Mouse (Mus musculus) liver, postnatal 0 days (tissue): Measurements from ENCODE around the gene Shroom4. TPM values are rescaled to one million over a fixed set of nuclear protein-coding genes. Genes with fewer than 3 reads are reported as not detected.
A peak's percentile ranks its signal among the peaks of the same experiment; 100 is the strongest.
"Not testable (repeated sequence)": the region's sequence is repeated elsewhere in the genome, so short reads cannot be mapped to it uniquely, and the experiment has no call there.

Source experiments
- ATAC-seq: fragments of 200-750 bp; cut with Nextera tagmentation; 2 replicates; pipeline ENCODE4 v1.8.0; 2017; ENCODE audit warnings: mild to moderate bottlenecking, moderate library complexity
- DNase-seq: peaks from one replicate; pipeline ENCODE4 v3.0.0-alpha.2; 2016
- H3K27ac ChIP-seq: fragments of 300-500 bp; sonication (generic); 2 replicates; pipeline ENCODE4 v1.5.1; 2014; ENCODE audit warnings: antibody characterized with exemption, moderate library complexity, mild to moderate bottlenecking, low read depth
- H3K27me3 ChIP-seq: fragments of 300-500 bp; sonication (generic); 2 replicates; pipeline ENCODE4 v1.6.1; 2014; ENCODE audit warnings: low read length, control low read depth, mixed read lengths; ENCODE audit not compliant: insufficient read depth
- H3K36me3 ChIP-seq: fragments of 300-500 bp; sonication (generic); replicated peaks from 2 replicates; pipeline ENCODE4 v1.6.1; 2014; ENCODE audit warnings: mild to moderate bottlenecking, control low read depth, low read length, moderate library complexity, mixed read lengths; ENCODE audit not compliant: insufficient read depth
- H3K4me1 ChIP-seq: fragments of 300-500 bp; sonication (generic); 2 replicates; pipeline ENCODE4 v1.6.1; 2014; ENCODE audit warnings: antibody characterized with exemption, mild to moderate bottlenecking, control low read depth; ENCODE audit not compliant: insufficient read depth
- H3K4me2 ChIP-seq: fragments of 300-500 bp; sonication (generic); 2 replicates; pipeline ENCODE4 v1.6.1; 2014; ENCODE audit warnings: low read depth, mild to moderate bottlenecking, low read length, moderate library complexity, mixed read lengths
- H3K4me3 ChIP-seq: fragments of 300-500 bp; sonication (generic); 2 replicates; pipeline ENCODE4 v1.5.1; 2014; ENCODE audit warnings: low read depth, low read length
- H3K9ac ChIP-seq: fragments of 300-500 bp; sonication (generic); replicated peaks from 2 replicates; pipeline ENCODE4 v1.6.1; 2014; ENCODE audit warnings: mild to moderate bottlenecking, moderate library complexity
- H3K9me3 ChIP-seq: fragments of 300-500 bp; sonication (generic); 2 replicates; pipeline ENCODE4 v1.6.1; 2016; ENCODE audit warnings: mild to moderate bottlenecking, control low read depth, low read length, mixed read lengths
- CTCF ChIP-seq: sonication (generic); IDR thresholded peaks from 2 replicates; pipeline ENCODE4 v1.5.1; 2016; ENCODE audit warnings: antibody characterized with exemption, low read depth
- EP300 ChIP-seq: IDR thresholded peaks from 2 replicates; pipeline ENCODE4 v1.6.1; 2016; ENCODE audit warnings: antibody characterized with exemption, low read depth, mild to moderate bottlenecking
- WGBS: fragments of 180-500 bp; shearing (Covaris S2); extraction: QIAGEN DNeasy Blood & Tissue Kit; methylation state at CpG from one replicate; pipeline ENCODE4 v1.1.7; 2014; ENCODE audit not compliant: insufficient replicate concordance; 5-methylcytosine and 5-hydroxymethylcytosine counted together
- polyA plus RNA-seq: library from polyadenylated mRNA; unstranded; fragments of >200 nt; fragmentation: Nextera tagmentation; extraction: Ambion mirVana; gene quantifications from 2 replicates; pipeline ENCODE4 v1.2.1, GENCODE M21; 2015

Shroom4 gene
- polyA plus RNA-seq, 1 experiment from 2014 or later = 0.14 TPM

GRCm38 (mm10) chrX:6435260-6435659 lies 35.6 kb downstream of the Shroom4 start:
- Histone ChIP-seq H3K36me3 (no peaks in the 10 kb centered on the region), H3K4me1 (no peaks in the 10 kb centered on the region), H3K4me3 (no peak overlapping the region), H3K27me3 (no peaks in the 10 kb centered on the region), H3K9ac (no peak overlapping the region), H3K9me3 (no peaks in the 10 kb centered on the region), H3K27ac (no peak overlapping the region), H3K4me2 (no peak overlapping the region)
- no peak for ATAC-seq
- TF ChIP-seq CTCF (no peak), EP300 (no peak)
- DNase-seq = no peak
- 42% methylated on average over 2 of the region's 2 CpGs for WGBS

DNA sequence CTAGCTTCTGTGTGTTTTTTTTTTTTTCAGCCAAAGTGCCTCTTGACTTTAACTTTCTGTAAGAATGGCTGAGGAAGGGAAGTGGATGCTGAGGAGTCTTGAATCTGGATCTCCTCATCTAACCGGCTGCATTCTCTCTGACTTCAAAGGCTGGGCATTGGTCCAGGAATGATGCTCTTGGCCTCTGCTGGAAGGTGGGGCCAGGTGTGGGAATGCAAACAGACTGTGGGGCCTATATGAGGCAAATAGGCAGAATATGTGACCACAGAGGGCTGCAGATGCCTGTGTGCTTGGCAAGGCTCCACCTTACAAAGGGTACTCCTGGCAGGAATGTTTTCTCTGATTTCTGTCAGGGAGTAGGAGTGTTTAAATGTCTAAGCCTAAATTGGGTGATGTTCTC lies 46.8 kb downstream of the Shroom4 start:
- Histone ChIP-seq H3K9me3 (no peaks in the 10 kb centered on the region), H3K4me3 (no peak overlapping the region), H3K4me2 (no peak overlapping the region), H3K36me3 (no peaks in the 10 kb centered on the region), H3K4me1 (no peaks in the 10 kb centered on the region), H3K27me3 (no peaks in the 10 kb centered on the region), H3K27ac (no peak overlapping the region), H3K9ac (no peak overlapping the region)
- no peak for DNase-seq
- no peak for ATAC-seq
- TF ChIP-seq CTCF (no peak), EP300 (no peak)
- WGBS = 61% methylated on average over 1 of the region's 1 CpGs

DNA sequence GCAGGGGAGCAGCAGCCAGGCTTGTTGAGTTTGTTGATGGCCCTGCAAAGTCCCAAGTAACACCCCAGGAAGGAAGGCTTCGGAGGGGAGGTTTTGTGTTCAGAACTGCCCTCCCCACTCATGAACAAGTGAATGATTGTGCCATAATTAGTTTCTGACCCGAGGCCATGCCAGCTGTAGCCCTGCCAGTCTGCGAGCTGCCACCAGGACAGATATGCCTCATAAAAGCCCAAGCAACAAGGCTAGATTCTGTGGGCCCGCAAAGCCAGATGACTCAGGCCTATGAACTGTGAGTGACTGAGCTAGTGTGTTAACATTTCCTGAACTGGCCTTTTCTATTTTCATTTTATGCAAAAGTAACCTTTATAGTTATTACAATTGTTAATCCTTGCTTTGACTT lies 48.3 kb downstream of the Shroom4 start:
- Histone ChIP-seq H3K9me3 (no peaks in the 10 kb centered on the region), H3K4me1 (no peaks in the 10 kb centered on the region), H3K4me3 (no peak overlapping the region), H3K27me3 (no peaks in the 10 kb centered on the region), H3K27ac (no peak overlapping the region), H3K36me3 (no peaks in the 10 kb centered on the region), H3K9ac (no peak overlapping the region), H3K4me2 (no peak overlapping the region)
- TF ChIP-seq CTCF (no peak), EP300 (no peak)
- no peak for ATAC-seq
- DNase-seq = no peak
- 60% methylated on average over 4 of the region's 4 CpGs for WGBS

- DNase-seq = no peak
- H3K27me3 ChIP-seq = no peaks in the 10 kb centered on the region
- no peak overlapping the region for H3K27ac ChIP-seq
- no peak overlapping the region for H3K9ac ChIP-seq
- H3K36me3 ChIP-seq = no peaks in the 10 kb centered on the region
- TF ChIP-seq EP300 (no peak), CTCF (no peak)
- no peaks in the 10 kb centered on the region for H3K4me1 ChIP-seq
- H3K4me3 ChIP-seq = no peak overlapping the region
- WGBS = 70% methylated on average over 4 of the region's 4 CpGs
- H3K4me2 ChIP-seq = no peak overlapping the region
- ATAC-seq = no peak
- no peaks in the 10 kb centered on the region for H3K9me3 ChIP-seq
Measured at GRCm38 (mm10) chrX:6453220-6453619, 53.6 kb downstream of the Shroom4 start.

DNA sequence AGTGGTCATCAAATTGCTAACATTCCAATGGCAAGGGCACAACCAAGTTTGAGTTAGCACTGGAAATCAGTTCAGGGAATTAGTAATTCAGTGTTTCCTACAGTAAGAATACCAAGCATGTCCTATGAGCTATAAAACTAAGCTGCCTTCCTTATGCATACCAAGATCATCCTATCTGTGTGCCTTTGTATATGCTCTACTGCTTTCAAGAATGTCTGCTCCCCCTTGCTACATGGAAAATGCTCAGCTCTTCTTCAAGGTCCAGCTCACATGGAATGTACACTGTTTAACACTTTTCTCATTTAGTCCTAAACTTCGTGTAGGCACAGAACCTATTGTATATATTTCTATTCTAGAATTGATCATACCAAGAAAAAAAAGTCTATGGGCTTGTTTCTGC lies 69.6 kb downstream of the Shroom4 start:
- H3K9ac ChIP-seq, H3K27me3 ChIP-seq, H3K4me3 ChIP-seq, DNase-seq, ATAC-seq, H3K9me3 ChIP-seq, H3K27ac ChIP-seq, H3K36me3 ChIP-seq, H3K4me2 ChIP-seq, H3K4me1 ChIP-seq: not testable (repeated sequence)
- WGBS = no CpG with 5 or more reads among the region's 1 CpGs

- not testable (repeated sequence) for H3K27me3 ChIP-seq, ATAC-seq, H3K9me3 ChIP-seq, H3K4me3 ChIP-seq, H3K36me3 ChIP-seq, DNase-seq, H3K4me1 ChIP-seq, H3K4me2 ChIP-seq, H3K9ac ChIP-seq, H3K27ac ChIP-seq
- WGBS = no CpG with 5 or more reads among the region's 1 CpGs
Measured at GRCm38 (mm10) chrX:6472563-6472962, 72.9 kb downstream of the Shroom4 start.

- ATAC-seq (no peak), DNase-seq (no peak)
- no peak for TF ChIP-seq EP300
- peak; percentile 50 for TF ChIP-seq CTCF
- no peaks in the 10 kb centered on the region for H3K27me3 ChIP-seq
- WGBS = 17% methylated on average over 1 of the region's 1 CpGs
- no peak overlapping the region for H3K27ac ChIP-seq
- no peak overlapping the region for H3K4me2 ChIP-seq
- no peaks in the 10 kb centered on the region for H3K4me1 ChIP-seq
- no peak overlapping the region for H3K4me3 ChIP-seq
- no peak overlapping the region for H3K9ac ChIP-seq
- H3K9me3 ChIP-seq = no peaks in the 10 kb centered on the region
- H3K36me3 ChIP-seq = no peaks in the 10 kb centered on the region
Measured at GRCm38 (mm10) chrX:6475177-6475576, 75.5 kb downstream of the Shroom4 start.
